In genomic region chr16:30745598-30746181, GRCm38 (mm10) we compare ENCODE assay signal across 9 mouse cellular contexts.
DNase-seq lines count a peak whose midpoint lies in the region; ATAC-seq and TF ChIP-seq lines count a peak whose summit lies in the region.
"Had no signal": no experiment of that assay in that cellular context is flagged by ENCODE, and none has a peak within 500 bp of the region (broad histone marks: within the 10 kb centered on the region; RNA-seq: fewer than 3 reads in every experiment).

No protein-coding gene starts in this region.

- no peaks in the 10 kb centered on the region for H3K4me1 ChIP-seq in lung, adult 2 months (ENCODE audit: control insufficient read depth, insufficient read depth, low read length)

- H3K27ac ChIP-seq in layer of hippocampus, adult 2 months, result peak overlapping the region; percentile 65
- H3K27ac ChIP-seq: neural tube, embryonic 12.5 days had no signal

- intact Hi-C loops in heart, postnatal 14 days (cut with DNase I), result no loop called here

- no peak for TF ChIP-seq POLR2A in lung, adult 2 months (IDR thresholded peaks at IDR 0.05; ENCODE audit: borderline replicate concordance, extremely low read depth, low read depth, low read length)

- peak; percentile 30 to 32 for DNase-seq in lung, adult 18-20 months
- no peak for DNase-seq in lung, adult 2 months
- DNase-seq in cerebellum, postnatal 36 days, result peak; percentile 31 to 33
- peak; percentile 36 to 57 for DNase-seq in heart, postnatal 14 days
- DNase-seq in layer of hippocampus, adult 2 months (ENCODE audit: low spot score in 2 of 2), result peak; percentile 27 to 49
- peak; percentile 64 for DNase-seq in lung, postnatal 36 days
- DNase-seq in urinary bladder, adult 18-20 months (ENCODE audit: low spot score in 2 of 2), result no peak

- ATAC-seq in erythroblast, adult 5-6 weeks (replicated peaks; ENCODE audit: low FRiP score, poor library complexity, severe bottlenecking), result no peak

- 47% methylated on average over 11 of the region's 11 CpGs for WGBS in lung, adult 2 months

- H3K4me3 ChIP-seq in lung, adult 2 months (replicated peaks; ENCODE audit: extremely low read depth, low read depth, low read length), result no peak overlapping the region
- no peak overlapping the region for H3K4me3 ChIP-seq in layer of hippocampus, adult 2 months
- H3K4me3 ChIP-seq: neural tube, embryonic 12.5 days had no signal

- TF ChIP-seq CTCF in lung, adult 2 months (IDR thresholded peaks at IDR 0.05; ENCODE audit: insufficient read depth, low read length), result no peak
- peak; percentile 35 for TF ChIP-seq CTCF in layer of hippocampus, adult 2 months (conservative IDR thresholded peaks at IDR 0.05)

Comparison
In these comparisons a context has a peak if more than half of its experiments do, and no peak if none do; other contexts are left out.
1. DNase-seq: peak in lung, adult 18-20 months (2 of 2), cerebellum, postnatal 36 days (2 of 2), heart, postnatal 14 days (2 of 2), layer of hippocampus, adult 2 months (2 of 2) and lung, postnatal 36 days (single experiment); none in lung, adult 2 months (single experiment) and urinary bladder, adult 18-20 months (0 of 2).